Mouse (Mus musculus): ENCODE measurements around the gene Arl11. TPM values are rescaled to one million over a fixed set of nuclear protein-coding genes. Genes with fewer than 3 reads are reported as not detected.

Arl11 gene
- polyA plus RNA-seq, 2 experiments: 0.81 to 1.2 TPM

DNA sequence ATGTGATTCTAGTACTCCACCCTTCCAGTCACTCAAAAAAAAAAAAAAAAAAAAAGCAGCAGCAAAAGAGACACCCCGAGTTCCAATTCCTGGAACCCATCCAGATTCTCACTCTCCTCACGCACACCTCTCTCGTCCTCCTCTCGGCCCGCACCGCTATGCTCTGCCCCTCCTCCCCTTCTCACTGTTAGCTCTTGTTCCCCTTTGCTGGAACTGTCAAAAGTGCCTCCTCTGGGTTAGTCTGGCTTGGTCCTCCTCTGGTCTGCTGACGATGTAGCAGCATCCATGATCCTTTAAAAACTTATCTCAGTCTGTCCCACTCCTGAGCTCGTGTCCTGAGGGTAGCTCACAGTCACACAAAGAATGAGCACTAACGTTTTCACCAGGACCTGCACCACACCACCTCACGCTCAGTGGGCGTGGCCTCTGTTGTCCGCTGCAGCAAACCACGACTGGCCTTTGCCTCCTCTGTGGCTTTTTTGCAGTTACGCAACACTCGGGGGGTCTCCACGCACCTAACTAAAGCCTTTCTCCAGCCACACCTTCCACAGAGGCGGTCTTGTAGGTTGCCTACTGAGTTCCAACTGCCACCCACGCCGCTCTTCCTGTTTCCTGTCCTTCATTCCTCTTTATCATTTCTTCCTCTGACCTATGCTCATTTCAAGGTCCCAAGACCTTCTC is 20.8 kb upstream of the Arl11 start:
- 63% methylated on average over 19 of the region's 19 CpGs for WGBS
- H3K4me2 ChIP-seq (replicated peaks; ENCODE audit: low read depth, low read length, severe bottlenecking): no peak overlapping the region

DNA sequence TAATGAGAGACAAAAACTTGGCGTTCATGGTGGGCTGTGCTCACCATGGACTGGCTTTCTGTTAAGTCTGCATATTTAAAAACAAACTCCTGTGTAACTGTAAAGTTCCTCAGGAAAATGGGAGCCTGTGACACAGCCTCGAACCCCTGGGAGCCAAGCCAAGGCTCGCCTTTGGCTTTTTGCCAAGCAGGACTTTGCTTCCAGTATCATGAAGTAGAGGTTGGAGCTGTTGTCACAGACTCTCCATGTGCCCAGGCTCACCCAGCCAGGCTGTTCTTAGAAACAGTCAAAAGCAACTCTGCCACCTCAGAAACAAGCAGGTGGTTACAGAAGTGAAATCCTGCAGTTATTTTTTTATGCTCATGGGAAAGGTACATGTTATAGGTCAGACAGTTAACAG is 18.9 kb upstream of the Arl11 start:
- Histone ChIP-seq H3K4me1 (ENCODE audit: control insufficient read depth, insufficient read depth, low read length) (no peaks in the 10 kb centered on the region; the same call in 1 of the 2 replicates), H3K27me3 (ENCODE audit: control insufficient read depth, insufficient read depth, low read length) (no peaks in the 10 kb centered on the region), H3K4me2 (replicated peaks; ENCODE audit: low read depth, low read length, severe bottlenecking) (no peak overlapping the region), H3K9me3 (ENCODE audit: control insufficient read depth, low read length) (no peaks in the 10 kb centered on the region), H3K27ac (replicated peaks; ENCODE audit: low read depth, low read length) (no peak overlapping the region), H3K4me3 (replicated peaks; ENCODE audit: low read length) (no peak overlapping the region), H3K36me3 (ENCODE audit: control insufficient read depth, insufficient read depth, low read length) (no peaks in the 10 kb centered on the region), H3K9ac (ENCODE audit: low read depth, low read length, severe bottlenecking) (no peak overlapping the region)
- DNase-seq (ENCODE audit: low spot score) (no peak), ATAC-seq (ENCODE audit: low FRiP score, low read depth) (no peak)
- no peak for TF ChIP-seq POLR2A (IDR thresholded peaks at IDR 0.05; ENCODE audit: borderline replicate concordance, extremely low read depth, insufficient read depth, insufficient read length)
- WGBS: 33% methylated on average over 3 of the region's 3 CpGs

More for the DNA sequence above, 20.8 kb upstream of the Arl11 start:
- no peaks in the 10 kb centered on the region for H3K9me3 ChIP-seq (ENCODE audit: control insufficient read depth, low read length)
- no peak overlapping the region for H3K27ac ChIP-seq (replicated peaks; ENCODE audit: low read depth, low read length)
- no peaks in the 10 kb centered on the region for H3K36me3 ChIP-seq (ENCODE audit: control insufficient read depth, insufficient read depth, low read length)
- no peaks in the 10 kb centered on the region; the same call in 1 of the 2 replicates for H3K4me1 ChIP-seq (ENCODE audit: control insufficient read depth, insufficient read depth, low read length)
- no peaks in the 10 kb centered on the region for H3K27me3 ChIP-seq (ENCODE audit: control insufficient read depth, insufficient read depth, low read length)
- TF ChIP-seq POLR2A (IDR thresholded peaks at IDR 0.05; ENCODE audit: borderline replicate concordance, extremely low read depth, insufficient read depth, insufficient read length): no peak
- ATAC-seq (ENCODE audit: low FRiP score, low read depth) (no peak), DNase-seq (ENCODE audit: low spot score) (no peak)
- H3K4me3 ChIP-seq (replicated peaks; ENCODE audit: low read length): no peak overlapping the region
- H3K9ac ChIP-seq (ENCODE audit: low read depth, low read length, severe bottlenecking): no peak overlapping the region

- Histone ChIP-seq H3K9me3 (ENCODE audit: control insufficient read depth, low read length) (no peaks in the 10 kb centered on the region), H3K9ac (ENCODE audit: low read depth, low read length, severe bottlenecking) (no peak overlapping the region), H3K4me2 (replicated peaks; ENCODE audit: low read depth, low read length, severe bottlenecking) (no peak overlapping the region; the same call in 1 of the 2 replicates), H3K4me3 (replicated peaks; ENCODE audit: low read length) (no peak overlapping the region), H3K27ac (replicated peaks; ENCODE audit: low read depth, low read length) (no peak overlapping the region), H3K4me1 (ENCODE audit: control insufficient read depth, insufficient read depth, low read length) (no peaks in the 10 kb centered on the region), H3K36me3 (ENCODE audit: control insufficient read depth, insufficient read depth, low read length) (no peaks in the 10 kb centered on the region), H3K27me3 (ENCODE audit: control insufficient read depth, insufficient read depth, low read length) (no peaks in the 10 kb centered on the region)
- no peak for TF ChIP-seq POLR2A (IDR thresholded peaks at IDR 0.05; ENCODE audit: borderline replicate concordance, extremely low read depth, insufficient read depth, insufficient read length)
- ATAC-seq (ENCODE audit: low FRiP score, low read depth): no peak
- peak; percentile 43 for DNase-seq (ENCODE audit: low spot score)
- WGBS: 50% methylated on average over 16 of the region's 16 CpGs
These were observed 15.4 kb upstream of the Arl11 start for GRCm38 (mm10) chr14:61293884-61294737.

DNA sequence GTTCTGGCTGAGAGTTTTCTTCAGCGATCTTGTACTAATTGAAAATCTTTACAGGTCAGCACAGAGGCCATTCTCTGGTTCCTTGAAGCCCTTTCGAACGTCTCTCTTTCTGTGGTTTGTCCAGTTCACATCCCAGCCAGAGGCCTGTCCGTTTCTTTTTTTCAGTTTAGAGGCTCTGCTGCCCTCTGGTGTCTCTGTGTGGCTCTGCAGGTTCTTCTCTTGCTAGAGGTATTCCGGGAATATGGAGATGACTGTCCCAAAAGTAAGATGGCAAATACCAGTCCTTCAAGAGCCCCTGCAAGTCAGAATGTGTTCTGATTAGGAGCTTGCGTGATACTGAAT is 14.8 kb upstream of the Arl11 start:
- Histone ChIP-seq H3K4me3 (replicated peaks; ENCODE audit: low read length) (no peak overlapping the region), H3K27me3 (ENCODE audit: control insufficient read depth, insufficient read depth, low read length) (no peaks in the 10 kb centered on the region), H3K4me2 (replicated peaks; ENCODE audit: low read depth, low read length, severe bottlenecking) (no peak overlapping the region; the same call in 1 of the 2 replicates), H3K9me3 (ENCODE audit: control insufficient read depth, low read length) (no peaks in the 10 kb centered on the region), H3K27ac (replicated peaks; ENCODE audit: low read depth, low read length) (no peak overlapping the region), H3K9ac (ENCODE audit: low read depth, low read length, severe bottlenecking) (no peak overlapping the region), H3K36me3 (ENCODE audit: control insufficient read depth, insufficient read depth, low read length) (no peaks in the 10 kb centered on the region), H3K4me1 (ENCODE audit: control insufficient read depth, insufficient read depth, low read length) (no peaks in the 10 kb centered on the region)
- 17% methylated on average over 6 of the region's 6 CpGs for WGBS
- TF ChIP-seq POLR2A (IDR thresholded peaks at IDR 0.05; ENCODE audit: borderline replicate concordance, extremely low read depth, insufficient read depth, insufficient read length): no peak
- no peak for ATAC-seq (ENCODE audit: low FRiP score, low read depth)
- peak; percentile 38 for DNase-seq (ENCODE audit: low spot score)

GRCm38 (mm10) chr14:61299810-61300209 is 9.7 kb upstream of the Arl11 start:
- DNase-seq (ENCODE audit: low spot score) (no peak), ATAC-seq (ENCODE audit: low FRiP score, low read depth) (no peak)
- Histone ChIP-seq H3K36me3 (ENCODE audit: control insufficient read depth, insufficient read depth, low read length) (no peaks in the 10 kb centered on the region), H3K9ac (ENCODE audit: low read depth, low read length, severe bottlenecking) (no peak overlapping the region), H3K4me3 (replicated peaks; ENCODE audit: low read length) (no peak overlapping the region), H3K27me3 (ENCODE audit: control insufficient read depth, insufficient read depth, low read length) (no peaks in the 10 kb centered on the region), H3K27ac (replicated peaks; ENCODE audit: low read depth, low read length) (no peak overlapping the region), H3K9me3 (ENCODE audit: control insufficient read depth, low read length) (no peaks in the 10 kb centered on the region), H3K4me1 (ENCODE audit: control insufficient read depth, insufficient read depth, low read length) (no peaks in the 10 kb centered on the region), H3K4me2 (replicated peaks; ENCODE audit: low read depth, low read length, severe bottlenecking) (no peak overlapping the region)
- TF ChIP-seq POLR2A (IDR thresholded peaks at IDR 0.05; ENCODE audit: borderline replicate concordance, extremely low read depth, insufficient read depth, insufficient read length): no peak
- 75% methylated on average over 6 of the region's 6 CpGs for WGBS
